Mouse (Mus musculus) CH12.LX (cell line): ENCODE measurements at regions not wholly inside any gene's neighbourhood (a gene's known extent, or its start where the extent isn't known, plus 50 kb on each side); places are given as distances from the start of the nearest gene placed in this dataset.

Source experiments
- DNase-seq: peaks from one replicate; pipeline ENCODE4 v3.0.0-alpha.2; 2013; ENCODE audit errors: extremely low read depth
- H3K27ac ChIP-seq: 2 replicates; pipeline ENCODE4 v1.5.1; 2012; ENCODE audit warnings: low read depth, mild to moderate bottlenecking, control low read depth, moderate library complexity; ENCODE audit not compliant: insufficient read depth
- H3K27me3 ChIP-seq: replicated peaks from 2 replicates; pipeline ENCODE3; 2012; ENCODE audit warnings: inconsistent platforms
- H3K36me3 ChIP-seq, 2 experiments: replicated peaks in 1 of 2; 2 replicates each; pipeline versions ENCODE3 to v1.6.1; 2012; ENCODE audit warnings: inconsistent platforms in 1 of 2, low read length in 1 of 2, mild to moderate bottlenecking in 1 of 2, mixed read lengths in 1 of 2, moderate library complexity in 1 of 2; ENCODE audit not compliant: control insufficient read depth in 1 of 2, insufficient read depth in 1 of 2
- H3K4me1 ChIP-seq, 2 experiments: 2 replicates each; pipeline ENCODE4 v1.6.1; 2012; ENCODE audit warnings: inconsistent platforms in 1 of 2, moderate library complexity in 1 of 2; ENCODE audit not compliant: insufficient read depth in 2 of 2, control insufficient read depth in 1 of 2
- H3K4me2 ChIP-seq: 2 replicates; pipeline ENCODE4 v1.6.1; 2012; ENCODE audit warnings: low read depth, mild to moderate bottlenecking, control low read depth; ENCODE audit not compliant: poor library complexity, insufficient read depth, severe bottlenecking
- H3K4me3 ChIP-seq, 3 experiments: fragments of 150-350 bp in 1 of 3; sonication (generic) in 1 of 3; replicated peaks in 1 of 3; 2 replicates each; pipeline versions ENCODE3 to v1.5.1; 2011 to 2012; ENCODE audit warnings: low read depth in 2 of 3, low read length in 2 of 3, mild to moderate bottlenecking in 2 of 3, moderate library complexity in 2 of 3, control low read depth in 1 of 3, improper control_type of control experiment in 1 of 3, inconsistent platforms in 1 of 3, mixed read lengths in 1 of 3; ENCODE audit not compliant: poor library complexity in 1 of 3
- H3K79me2 ChIP-seq: replicated peaks from 2 replicates; pipeline ENCODE4 v1.6.1; 2012; ENCODE audit warnings: mild to moderate bottlenecking, moderate library complexity; ENCODE audit not compliant: control insufficient read depth, poor library complexity, insufficient read depth, severe bottlenecking; ENCODE audit errors: extremely low read depth
- H3K9ac ChIP-seq: 2 replicates; pipeline ENCODE4 v1.6.1; 2012; ENCODE audit warnings: low read depth, mild to moderate bottlenecking, control low read depth, moderate library complexity; ENCODE audit not compliant: insufficient read depth
- H3K9me3 ChIP-seq: replicated peaks from 2 replicates; pipeline ENCODE3; 2012; ENCODE audit warnings: low read length, inconsistent platforms, mixed read lengths
- CHD1 ChIP-seq: IDR thresholded peaks from 2 replicates; pipeline ENCODE4 v1.6.1; 2012; ENCODE audit warnings: low read depth, low read length, improper control_type of control experiment, inconsistent platforms
- ELF1 ChIP-seq: IDR thresholded peaks from 2 replicates; pipeline ENCODE4 v1.6.1; 2014; ENCODE audit warnings: low read depth, mild to moderate bottlenecking, inconsistent platforms, low read length, improper control_type of control experiment
- GABPA ChIP-seq: IDR thresholded peaks from 2 replicates; pipeline ENCODE4 v1.6.1; 2012; ENCODE audit warnings: low read depth, low read length, improper control_type of control experiment, inconsistent platforms; ENCODE audit not compliant: insufficient replicate concordance
- HCFC1 ChIP-seq: IDR thresholded peaks from 2 replicates; pipeline ENCODE4 v1.6.1; 2012; ENCODE audit warnings: low read depth, mild to moderate bottlenecking, inconsistent platforms, low read length, improper control_type of control experiment
- JUN ChIP-seq: IDR thresholded peaks from 2 replicates; pipeline ENCODE4 v1.6.1; 2011; ENCODE audit warnings: low read depth, mild to moderate bottlenecking, low read length, improper control_type of control experiment, moderate library complexity; ENCODE audit not compliant: insufficient read depth
- KAT2A ChIP-seq: IDR thresholded peaks from 2 replicates; pipeline ENCODE4 v1.6.1; 2012; ENCODE audit warnings: low read length, improper control_type of control experiment, inconsistent platforms; ENCODE audit not compliant: insufficient replicate concordance
- MEF2A ChIP-seq: IDR thresholded peaks from 2 replicates; pipeline ENCODE4 v1.6.1; 2014; ENCODE audit warnings: low read depth, mild to moderate bottlenecking, inconsistent platforms, low read length, improper control_type of control experiment, borderline replicate concordance
- MXI1 ChIP-seq: IDR thresholded peaks from 2 replicates; pipeline ENCODE4 v1.6.1; 2011; ENCODE audit warnings: mild to moderate bottlenecking, low read depth, low read length, improper control_type of control experiment
- MYC ChIP-seq: IDR thresholded peaks from 2 replicates; pipeline ENCODE4 v1.6.1; 2011; ENCODE audit warnings: low read depth, mild to moderate bottlenecking, improper control_type of control experiment, low read length
- NELFE ChIP-seq: IDR thresholded peaks from 2 replicates; pipeline ENCODE4 v1.6.1; 2011; ENCODE audit warnings: low read depth, low read length, improper control_type of control experiment
- NRF1 ChIP-seq: IDR thresholded peaks from 2 replicates; pipeline ENCODE4 v1.6.1; 2014; ENCODE audit warnings: low read depth, mild to moderate bottlenecking, inconsistent platforms, low read length, improper control_type of control experiment, moderate library complexity
- RAD21 ChIP-seq: IDR thresholded peaks from 2 replicates; pipeline ENCODE4 v1.6.1; 2011; ENCODE audit warnings: low read depth, mild to moderate bottlenecking, low read length, improper control_type of control experiment, moderate library complexity
- RCOR1 ChIP-seq: conservative IDR thresholded peaks from 2 replicates; pipeline ENCODE4 v1.6.1; 2012; ENCODE audit warnings: low read depth, mild to moderate bottlenecking, inconsistent platforms, low read length, improper control_type of control experiment
- SIN3A ChIP-seq: IDR thresholded peaks from 2 replicates; pipeline ENCODE4 v1.6.1; 2012; ENCODE audit warnings: low read length, improper control_type of control experiment, inconsistent platforms
- TBP ChIP-seq: conservative IDR thresholded peaks from 2 replicates; pipeline ENCODE4 v1.6.1; 2011; ENCODE audit warnings: low read depth, low read length, improper control_type of control experiment
- TCF12 ChIP-seq: IDR thresholded peaks from 2 replicates; pipeline ENCODE4 v1.6.1; 2014; ENCODE audit warnings: low read depth, mild to moderate bottlenecking, inconsistent platforms, low read length, improper control_type of control experiment
- UBTF ChIP-seq: IDR thresholded peaks from 2 replicates; pipeline ENCODE4 v1.6.1; 2012; ENCODE audit warnings: low read depth, mild to moderate bottlenecking, inconsistent platforms, low read length, improper control_type of control experiment, moderate library complexity
- ZC3H11A ChIP-seq: IDR thresholded peaks from 2 replicates; pipeline ENCODE4 v1.6.1; 2012; ENCODE audit warnings: low read depth, mild to moderate bottlenecking, inconsistent platforms, low read length, improper control_type of control experiment
- ZKSCAN1 ChIP-seq: IDR thresholded peaks from 2 replicates; pipeline ENCODE4 v1.6.1; 2012; ENCODE audit warnings: low read depth, inconsistent platforms, low read length, improper control_type of control experiment, borderline replicate concordance
- ZMIZ1 ChIP-seq: IDR thresholded peaks from 2 replicates; pipeline ENCODE4 v1.6.1; 2012; ENCODE audit warnings: low read depth, mild to moderate bottlenecking, inconsistent platforms, low read length, improper control_type of control experiment
- dilution Hi-C: fragments of 300-500 bp; cut with MboI; formaldehyde crosslinking; loops from 2 replicates; pipeline ENCODE4 v1.14.3; 2020; ENCODE audit warnings: low sequenced_read_pairs; ENCODE audit not compliant: extremely low pct_unique_long_range_greater_than_20kb, extremely low pct_ligation_motif_present
- in situ Hi-C: fragments of 300-500 bp; cut with MboI; formaldehyde crosslinking; loops from 3 replicates; pipeline ENCODE4 v1.14.3; 2019; ENCODE audit warnings: low sequenced_read_pairs, low pct_ligation_motif_present, low pct_unique_long_range_greater_than_20kb, mixed read lengths

- DNase-seq, result no peak
- H3K9me3 ChIP-seq, result no peaks in the 10 kb centered on the region
- no peaks in the 10 kb centered on the region for H3K36me3 ChIP-seq
- no peak overlapping the region for H3K4me3 ChIP-seq
- no peak overlapping the region for H3K27ac ChIP-seq
- H3K9ac ChIP-seq, result no peak overlapping the region
- dilution Hi-C loops (no loop called here), in situ Hi-C loops (no loop called here)
- H3K4me2 ChIP-seq, result no peak overlapping the region
- no peaks in the 10 kb centered on the region for H3K27me3 ChIP-seq
- H3K79me2 ChIP-seq, result no peaks in the 10 kb centered on the region
- H3K4me1 ChIP-seq, result peaks cover 0 to 3% of the 10 kb centered on the region in 2 experiments; a peak in 1 of 4 replicates
- TF ChIP-seq MXI1 (no peak), ELF1 (no peak), NELFE (no peak), TCF12 (no peak), ZMIZ1 (no peak), ZC3H11A (no peak), ZKSCAN1 (no peak), GABPA (no peak), SIN3A (no peak), MEF2A (no peak), MYC (no peak), RAD21 (no peak)
Measured at GRCm38 (mm10) chr1:190034091-190034490, 111.9 kb upstream of the Smyd2 start.

- H3K27ac ChIP-seq, result no peak overlapping the region
- no peak overlapping the region for H3K4me2 ChIP-seq
- dilution Hi-C loops, result no loop called here
- no peaks in the 10 kb centered on the region for H3K79me2 ChIP-seq
- in situ Hi-C loops, result no loop called here
- H3K4me3 ChIP-seq, result no peak overlapping the region
- no peak for DNase-seq
- no peak overlapping the region for H3K9ac ChIP-seq
- no peaks in the 10 kb centered on the region for H3K36me3 ChIP-seq
- TF ChIP-seq NRF1 (no peak), SIN3A (no peak), CHD1 (no peak), JUN (no peak), MEF2A (no peak), RCOR1 (no peak), ZKSCAN1 (no peak), RAD21 (no peak), UBTF (no peak), ZMIZ1 (no peak), HCFC1 (no peak), TBP (no peak), KAT2A (no peak)
- no peaks in the 10 kb centered on the region for H3K27me3 ChIP-seq
- peaks cover 0 to 13% of the 10 kb centered on the region in 2 experiments; a peak in 2 of 4 replicates for H3K4me1 ChIP-seq
- H3K9me3 ChIP-seq, result no peaks in the 10 kb centered on the region
Measured at GRCm38 (mm10) chr1:190027536-190027935, 105.4 kb upstream of the Smyd2 start.
